Mouse (Mus musculus): ENCODE results near the gene Prr5l. TPM values are rescaled to one million over a fixed set of nuclear protein-coding genes. Genes with fewer than 3 reads are reported as not detected.

Prr5l gene
- polyA plus RNA-seq, 1 experiment from 2014 or later: 60.4 TPM

Other genes with a start within 250 kb of the Prr5l start
- gene Rag1, start 233.5 kb downstream of the Prr5l start, polyA plus RNA-seq (2015; fragmentation: Nextera tagmentation; extraction: Ambion mirVana): 0.05 and 0.06 TPM in 2 replicates
- 58.6 and 58.7 TPM in 2 replicates for gene B230118H07Rik, start 233.5 kb downstream of the Prr5l start, polyA plus RNA-seq (2015; fragmentation: Nextera tagmentation; extraction: Ambion mirVana)
- 10.8 and 11.0 TPM in 2 replicates for gene Traf6, start 204.6 kb downstream of the Prr5l start, polyA plus RNA-seq (2015; fragmentation: Nextera tagmentation; extraction: Ambion mirVana)
- gene Commd9, start 3.2 kb upstream of the Prr5l start, polyA plus RNA-seq (2015; fragmentation: Nextera tagmentation; extraction: Ambion mirVana): 59.2 and 65.6 TPM in 2 replicates